ENCODE assay signal across 8 mouse cellular contexts in the genomic region with DNA sequence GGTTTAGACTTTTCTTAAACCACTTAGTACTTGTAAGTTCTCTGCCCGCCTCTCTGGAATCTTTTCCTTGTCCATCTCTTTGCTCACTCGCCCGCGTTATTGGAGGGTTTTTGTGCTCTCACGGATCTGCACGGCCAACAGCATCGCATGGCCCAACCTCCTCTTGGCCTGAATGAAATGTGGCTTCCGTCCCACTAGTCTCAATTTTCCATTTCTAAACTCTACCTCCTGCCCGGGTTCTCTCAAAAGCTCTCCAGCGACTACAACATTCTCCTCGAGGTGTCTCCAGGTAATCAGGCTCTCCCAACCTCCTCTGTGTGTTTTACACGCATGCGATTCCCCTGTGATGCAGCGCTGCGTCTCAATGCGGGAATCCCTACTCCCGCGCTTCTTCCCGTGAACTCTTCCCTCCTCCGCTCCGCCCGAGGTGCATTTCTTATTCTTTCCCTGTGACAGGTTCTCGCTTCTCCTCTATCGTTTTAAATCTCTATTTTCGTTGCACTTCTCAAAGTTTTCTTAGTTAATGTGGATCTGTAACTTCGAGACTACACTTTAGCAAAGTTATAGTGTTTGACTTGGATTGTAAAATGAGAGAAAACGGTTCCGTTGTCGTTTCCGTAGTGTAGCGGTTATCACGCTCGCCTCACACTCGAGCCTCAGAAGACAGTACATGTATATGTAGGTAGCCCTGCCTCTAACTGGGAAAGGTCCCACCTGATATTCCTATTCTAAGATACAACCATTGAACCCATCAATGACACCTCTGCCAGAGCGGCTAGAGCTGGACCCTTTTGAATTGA. TPM values are rescaled to one million over a fixed set of nuclear protein-coding genes. Genes with fewer than 3 reads are reported as not detected.
DNase-seq lines count a peak whose midpoint lies in the region; ATAC-seq and TF ChIP-seq lines count a peak whose summit lies in the region.

No protein-coding gene starts in this region.

- no peak for DNase-seq in heart, adult 9 months (ENCODE audit: low spot score in 2 of 2)
- DNase-seq in ES-CJ7 (ENCODE audit: low read depth, low spot score) = peak; percentile 64
- DNase-seq in forebrain, embryonic 10.5 days (ENCODE audit: extremely low spot score, low spot score) = peak; percentile 62
- DNase-seq in urinary bladder, postnatal 36 days (ENCODE audit: low spot score in 2 of 2) = no peak
- no peak for DNase-seq in ovary, postnatal 36 days (ENCODE audit: low spot score)

- TF ChIP-seq CTCF in small intestine, adult 2 months (IDR thresholded peaks at IDR 0.05; ENCODE audit: extremely low read depth, insufficient read length, insufficient replicate concordance, low read depth, low read length) = no peak

- H3K9me3 ChIP-seq in heart, embryonic 11.5 days (replicated peaks; ENCODE audit: control insufficient read depth, low read length) = no peaks in the 10 kb centered on the region
- no peaks in the 10 kb centered on the region for H3K9me3 ChIP-seq in forebrain, embryonic 10.5 days
- no peaks in the 10 kb centered on the region for H3K9me3 ChIP-seq in limb, embryonic 13.5 days

- H3K4me2 ChIP-seq in heart, embryonic 11.5 days = peak overlapping the region; percentile 75
- peak overlapping the region; percentile 72 for H3K4me2 ChIP-seq in limb, embryonic 13.5 days (replicated peaks)

- H3K27me3 ChIP-seq in heart, embryonic 11.5 days (ENCODE audit: control insufficient read depth, insufficient read depth, low read length) = no peaks in the 10 kb centered on the region; the same call in 1 of the 2 replicates
- H3K27me3 ChIP-seq in forebrain, embryonic 10.5 days (ENCODE audit: poor library complexity, severe bottlenecking) = peaks cover 26% of the 10 kb centered on the region
- H3K27me3 ChIP-seq in limb, embryonic 13.5 days = peaks cover 43% of the 10 kb centered on the region
- peaks cover 13% of the 10 kb centered on the region for H3K27me3 ChIP-seq in small intestine, adult 2 months (ENCODE audit: control insufficient read depth, insufficient read depth, low read length)

- H3K27ac ChIP-seq in heart, embryonic 11.5 days (ENCODE audit: low read depth, low read length) = no peak overlapping the region
- H3K27ac ChIP-seq in forebrain, embryonic 10.5 days = peak overlapping the region; percentile 70
- no peak overlapping the region for H3K27ac ChIP-seq in limb, embryonic 13.5 days
- no peak overlapping the region for H3K27ac ChIP-seq in small intestine, adult 2 months (ENCODE audit: insufficient read depth, low read depth, low read length)

- H3K9ac ChIP-seq in heart, embryonic 11.5 days (ENCODE audit: low read depth, low read length) = peak overlapping the region; percentile 39
- H3K9ac ChIP-seq in limb, embryonic 13.5 days = peak overlapping the region; percentile 51

- peak overlapping the region; percentile 47 for H3K4me3 ChIP-seq in heart, embryonic 11.5 days (ENCODE audit: low read depth, low read length)
- H3K4me3 ChIP-seq in forebrain, embryonic 10.5 days = peak overlapping the region; percentile 65
- peak overlapping the region; percentile 46 for H3K4me3 ChIP-seq in limb, embryonic 13.5 days
- peak overlapping the region; percentile 25 for H3K4me3 ChIP-seq in small intestine, adult 2 months (ENCODE audit: low read depth, low read length)

- no peaks in the 10 kb centered on the region for H3K36me3 ChIP-seq in heart, embryonic 11.5 days (ENCODE audit: control insufficient read depth, insufficient read depth, low read length)
- no peaks in the 10 kb centered on the region for H3K36me3 ChIP-seq in forebrain, embryonic 10.5 days (replicated peaks)
- no peaks in the 10 kb centered on the region for H3K36me3 ChIP-seq in limb, embryonic 13.5 days
- H3K36me3 ChIP-seq in small intestine, adult 2 months (ENCODE audit: control insufficient read depth, insufficient read depth, low read length) = no peaks in the 10 kb centered on the region

- no peak for TF ChIP-seq POLR2A in small intestine, adult 2 months (IDR thresholded peaks at IDR 0.05; ENCODE audit: low read depth, low read length)

- under 1% methylated on average over 35 of the region's 35 CpGs for WGBS in heart, embryonic 11.5 days (ENCODE audit: insufficient replicate concordance)
- WGBS in forebrain, embryonic 10.5 days = under 1% methylated on average over 35 of the region's 35 CpGs
- WGBS in limb, embryonic 13.5 days = 1% methylated on average over 35 of the region's 35 CpGs
- 2% methylated on average over 35 of the region's 35 CpGs for WGBS in small intestine, adult 2 months

- ATAC-seq in heart, embryonic 11.5 days (replicated peaks; ENCODE audit: insufficient number of reproducible peaks, low FRiP score, low TSS enrichment) = no peak
- 0 out of 2 replicates have a peak, but pooled peaks have one; percentile 24 for ATAC-seq in limb, embryonic 13.5 days (ENCODE audit: low FRiP score, low read depth)

- 0 out of 2 replicates have a peak, but pooled peaks cover 4% of the 10 kb centered on the region for H3K4me1 ChIP-seq in heart, embryonic 11.5 days (ENCODE audit: control insufficient read depth, insufficient read depth, low read length)
- peaks cover 15% of the 10 kb centered on the region for H3K4me1 ChIP-seq in forebrain, embryonic 10.5 days
- peaks cover 16% of the 10 kb centered on the region for H3K4me1 ChIP-seq in limb, embryonic 13.5 days
- peaks cover 3% of the 10 kb centered on the region; the same call in 1 of the 2 replicates for H3K4me1 ChIP-seq in small intestine, adult 2 months (ENCODE audit: control insufficient read depth, insufficient read depth, insufficient read length, low read length)

RNA-seq across cellular contexts. Expression of gene Vmn1r223, which starts 39.2 kb away (rescaled TPM):
- polyA plus RNA-seq in heart, embryonic 11.5 days (2014; fragmentation: Nextera tagmentation; extraction: Ambion mirVana) = not detected in 2 replicates
- polyA plus RNA-seq in forebrain, embryonic 10.5 days (2016; fragmentation: Nextera tagmentation; extraction: Ambion mirVana) = not detected in 2 replicates
- not detected in 2 replicates for polyA plus RNA-seq in limb, embryonic 13.5 days (2015; fragmentation: Nextera tagmentation; extraction: Ambion mirVana)
- not detected in 2 replicates for polyA plus RNA-seq in small intestine, adult 2 months (2012; rRNA removed)

RNA-seq across cellular contexts. Expression of gene Vmn1r222, which starts 50.4 kb away (rescaled TPM):
- not detected in 2 replicates for polyA plus RNA-seq in heart, embryonic 11.5 days (2014; fragmentation: Nextera tagmentation; extraction: Ambion mirVana)
- polyA plus RNA-seq in forebrain, embryonic 10.5 days (2016; fragmentation: Nextera tagmentation; extraction: Ambion mirVana) = not detected in 2 replicates
- not detected in 2 replicates for polyA plus RNA-seq in limb, embryonic 13.5 days (2015; fragmentation: Nextera tagmentation; extraction: Ambion mirVana)
- not detected in 2 replicates for polyA plus RNA-seq in small intestine, adult 2 months (2012; rRNA removed)

Comparison
In these comparisons a context has a peak if more than half of its experiments do, and no peak if none do; other contexts are left out.
1. DNase-seq: peak in ES-CJ7 (single experiment) and forebrain, embryonic 10.5 days (single experiment); none in heart, adult 9 months (0 of 2), urinary bladder, postnatal 36 days (0 of 2) and ovary, postnatal 36 days (single experiment).
2. Peak in every context shown above with its lines, with median percentiles within 50 percentile points of each other: H3K4me3 ChIP-seq.